Mouse (Mus musculus) hindbrain, embryonic 10.5 days (tissue): Measurements from ENCODE around the gene Arrdc2. TPM values are rescaled to one million over a fixed set of nuclear protein-coding genes. Genes with fewer than 3 reads are reported as not detected.

Source experiments
- DNase-seq: peaks from one replicate; pipeline ENCODE4 v3.0.0-alpha.2; 2017; ENCODE audit warnings: low spot score
- H3K27ac ChIP-seq: fragments of 300-500 bp; sonication (generic); 2 replicates; pipeline ENCODE4 v1.5.1; 2016; ENCODE audit warnings: mild to moderate bottlenecking, moderate library complexity
- H3K27me3 ChIP-seq: fragments of 300-500 bp; sonication (generic); 2 replicates; pipeline ENCODE4 v1.6.1; 2016; ENCODE audit warnings: mild to moderate bottlenecking; ENCODE audit not compliant: poor library complexity, insufficient read depth, severe bottlenecking
- H3K36me3 ChIP-seq: fragments of 300-500 bp; sonication (generic); 2 replicates; pipeline ENCODE4 v1.6.1; 2016; ENCODE audit warnings: mild to moderate bottlenecking, moderate library complexity
- H3K4me1 ChIP-seq: fragments of 300-500 bp; sonication (generic); replicated peaks from 2 replicates; pipeline ENCODE4 v1.6.1; 2016; ENCODE audit warnings: mild to moderate bottlenecking
- H3K4me3 ChIP-seq: fragments of 300-500 bp; sonication (generic); 2 replicates; pipeline ENCODE4 v1.5.1; 2016; ENCODE audit warnings: mild to moderate bottlenecking, moderate library complexity
- H3K9me3 ChIP-seq: fragments of 300-500 bp; sonication (generic); 2 replicates; pipeline ENCODE4 v1.6.1; 2016; ENCODE audit warnings: mild to moderate bottlenecking, moderate library complexity
- WGBS: fragments of 180-500 bp; shearing (Covaris S2); methylation state at CpG from one replicate; pipeline ENCODE4 v1.1.7; 2016; 5-methylcytosine and 5-hydroxymethylcytosine counted together
- polyA plus RNA-seq: library from polyadenylated mRNA; unstranded; fragments of >200 nt; fragmentation: Nextera tagmentation; extraction: Ambion mirVana; gene quantifications from 2 replicates; pipeline ENCODE4 v1.2.1, GENCODE M21; 2016

Arrdc2 gene
- polyA plus RNA-seq, 1 experiment from 2014 or later, result 8.7 TPM

DNA sequence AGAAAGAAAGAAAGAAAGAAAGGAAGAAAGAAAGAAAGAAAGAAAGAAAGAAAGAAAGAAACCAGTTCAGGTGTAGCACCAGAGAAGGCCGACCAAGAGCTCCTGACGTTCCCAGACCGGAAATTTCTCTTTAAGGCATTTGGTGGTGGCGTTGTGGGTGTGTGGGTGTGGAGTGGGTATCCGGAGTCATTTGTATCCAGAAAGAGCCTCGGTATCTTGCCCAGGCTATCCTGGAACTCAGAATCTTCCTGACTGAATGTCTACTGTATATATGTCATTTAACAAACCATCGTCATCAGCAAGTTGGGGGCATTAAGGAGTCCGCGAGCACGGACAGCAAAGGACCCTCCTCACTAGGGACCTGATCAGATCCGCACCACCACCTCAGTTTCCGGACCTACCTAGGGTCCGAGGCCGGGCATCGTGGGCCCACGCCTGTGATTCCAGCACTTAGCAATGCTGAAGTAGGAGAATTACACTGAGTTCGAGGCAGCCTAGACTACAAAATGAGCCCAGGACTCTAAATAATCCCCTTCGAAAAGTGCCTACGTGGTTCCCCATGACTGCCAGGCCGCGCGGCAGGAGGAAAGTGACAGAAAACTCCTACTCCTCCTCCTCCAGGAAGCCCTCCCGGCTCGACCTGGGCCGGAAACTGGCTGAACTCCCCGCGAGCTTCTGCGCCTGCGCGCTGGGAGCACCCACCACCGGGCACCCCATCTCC lies 33.3 kb upstream of the Arrdc2 start:
- no peak for DNase-seq
- Histone ChIP-seq H3K27ac (peak overlapping the region; percentile 95), H3K4me3 (peak overlapping the region; percentile 93), H3K4me1 (peaks cover 49% of the 10 kb centered on the region), H3K27me3 (peaks cover 10% of the 10 kb centered on the region), H3K36me3 (peaks cover 13% of the 10 kb centered on the region), H3K9me3 (no peaks in the 10 kb centered on the region)
- 8% methylated on average over 31 of the region's 31 CpGs for WGBS

DNA sequence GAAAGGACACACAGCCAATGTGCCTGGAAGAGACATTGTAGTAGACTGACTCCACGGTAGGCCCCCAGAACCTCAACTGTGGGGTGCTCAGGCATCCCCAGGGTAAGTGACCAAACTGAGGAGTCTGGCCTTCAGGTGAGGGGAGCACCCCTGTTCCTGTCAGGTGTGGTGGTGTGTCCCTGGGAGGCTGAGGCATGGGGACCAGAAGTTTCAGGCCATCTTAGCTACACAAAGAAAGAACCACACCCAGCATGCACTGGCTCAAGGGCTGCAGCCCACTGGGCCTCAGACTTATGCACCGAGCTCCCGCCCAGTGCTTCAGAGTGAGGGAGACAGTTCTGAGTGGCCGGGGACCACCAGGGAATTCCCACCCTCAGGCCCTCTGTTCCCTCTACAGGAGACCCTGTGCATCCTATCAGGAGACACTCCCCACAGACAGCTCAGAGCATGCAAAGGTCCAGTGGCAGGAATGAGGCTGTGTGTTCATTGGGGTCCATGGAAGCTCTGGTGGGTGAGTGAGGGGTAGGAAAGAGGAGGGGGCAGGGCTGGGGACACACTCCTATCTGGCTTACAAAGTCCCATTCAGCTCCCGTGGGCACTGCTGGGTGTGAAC lies 31.8 kb upstream of the Arrdc2 start:
- H3K4me1 ChIP-seq, result peaks cover 55% of the 10 kb centered on the region
- DNase-seq, result no peak
- WGBS, result 90% methylated on average over 5 of the region's 5 CpGs
- peaks cover 20% of the 10 kb centered on the region for H3K36me3 ChIP-seq
- H3K27me3 ChIP-seq, result peaks cover 10% of the 10 kb centered on the region
- H3K9me3 ChIP-seq, result no peaks in the 10 kb centered on the region
- 0 out of 2 replicates have a peak overlapping the region, but pooled peaks have one; percentile 18 for H3K4me3 ChIP-seq
- H3K27ac ChIP-seq, result no peak overlapping the region

DNA sequence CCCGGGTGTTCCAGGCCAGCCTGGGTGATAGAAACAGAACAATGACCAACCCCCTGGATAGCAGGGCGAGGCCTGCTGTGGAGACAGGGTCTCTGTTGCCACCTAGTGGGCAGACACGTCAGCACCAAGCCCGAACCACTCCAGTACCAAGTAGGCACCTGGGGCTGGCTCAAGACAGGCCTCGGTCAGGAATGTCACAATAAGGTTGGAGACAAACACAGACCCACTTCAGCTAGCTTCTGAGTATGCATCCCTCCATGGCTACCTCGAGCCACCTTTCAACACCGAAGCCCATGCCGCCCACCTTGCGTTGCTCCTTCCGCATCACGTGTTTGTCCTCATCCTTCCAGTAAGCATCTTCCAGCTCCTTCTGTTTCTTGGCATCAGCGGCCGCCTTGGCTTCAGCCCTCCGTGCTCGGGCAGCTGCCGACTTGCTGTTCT lies 30.1 kb upstream of the Arrdc2 start:
- H3K27ac ChIP-seq, result peak overlapping the region; percentile 84
- peak overlapping the region; percentile 22; the same call in 1 of the 2 replicates for H3K4me3 ChIP-seq
- DNase-seq, result peak; percentile 75
- peaks cover 72% of the 10 kb centered on the region for H3K4me1 ChIP-seq
- WGBS, result 46% methylated on average over 16 of the region's 16 CpGs
- peaks cover 20% of the 10 kb centered on the region for H3K36me3 ChIP-seq
- H3K9me3 ChIP-seq, result no peaks in the 10 kb centered on the region
- H3K27me3 ChIP-seq, result peaks cover 10% of the 10 kb centered on the region

DNA sequence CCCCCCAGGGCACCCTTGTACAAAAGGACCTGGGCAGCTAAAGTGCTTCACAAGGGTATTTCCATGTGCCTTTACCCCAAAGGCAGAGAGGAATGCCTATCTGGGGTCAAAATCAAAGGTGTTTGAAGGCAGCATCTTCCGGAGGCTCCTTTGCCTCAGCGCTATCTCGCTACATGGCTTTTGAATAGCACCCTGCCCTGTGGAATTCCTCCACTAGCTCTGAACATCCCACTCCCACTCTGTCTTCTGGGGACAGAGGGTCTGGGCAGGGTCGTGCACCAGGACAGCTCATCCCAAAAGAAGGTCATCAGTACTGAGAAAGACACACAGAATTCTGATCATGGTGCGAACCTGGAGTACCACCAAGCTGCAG lies 29.7 kb upstream of the Arrdc2 start:
- H3K4me3 ChIP-seq, result peak overlapping the region; percentile 42
- H3K27ac ChIP-seq, result peak overlapping the region; percentile 84
- DNase-seq, result no peak
- H3K9me3 ChIP-seq, result no peaks in the 10 kb centered on the region
- H3K4me1 ChIP-seq, result peaks cover 72% of the 10 kb centered on the region
- H3K27me3 ChIP-seq, result peaks cover 10% of the 10 kb centered on the region
- 41% methylated on average over 5 of the region's 5 CpGs for WGBS
- H3K36me3 ChIP-seq, result peaks cover 20% of the 10 kb centered on the region

- Histone ChIP-seq H3K4me1 (peaks cover 72% of the 10 kb centered on the region), H3K36me3 (peaks cover 20% of the 10 kb centered on the region), H3K27me3 (peaks cover 10% of the 10 kb centered on the region), H3K27ac (peak overlapping the region; percentile 84), H3K4me3 (peak overlapping the region; percentile 42), H3K9me3 (no peaks in the 10 kb centered on the region)
- WGBS, result 12% methylated on average over 40 of the region's 40 CpGs
- DNase-seq, result peak; percentile 68
Observed at GRCm38 (mm10) chr8:70868559-70869198, 29.2 kb upstream of the Arrdc2 start.

- 88% methylated on average over 7 of the region's 7 CpGs for WGBS
- DNase-seq, result no peak
- Histone ChIP-seq H3K4me3 (peak overlapping the region; percentile 69), H3K4me1 (peaks cover 78% of the 10 kb centered on the region), H3K9me3 (no peaks in the 10 kb centered on the region), H3K27ac (peak overlapping the region; percentile 95), H3K27me3 (peaks cover 31% of the 10 kb centered on the region), H3K36me3 (peaks cover 20% of the 10 kb centered on the region)
Observed at GRCm38 (mm10) chr8:70866566-70866965, 27.0 kb upstream of the Arrdc2 start.

DNA sequence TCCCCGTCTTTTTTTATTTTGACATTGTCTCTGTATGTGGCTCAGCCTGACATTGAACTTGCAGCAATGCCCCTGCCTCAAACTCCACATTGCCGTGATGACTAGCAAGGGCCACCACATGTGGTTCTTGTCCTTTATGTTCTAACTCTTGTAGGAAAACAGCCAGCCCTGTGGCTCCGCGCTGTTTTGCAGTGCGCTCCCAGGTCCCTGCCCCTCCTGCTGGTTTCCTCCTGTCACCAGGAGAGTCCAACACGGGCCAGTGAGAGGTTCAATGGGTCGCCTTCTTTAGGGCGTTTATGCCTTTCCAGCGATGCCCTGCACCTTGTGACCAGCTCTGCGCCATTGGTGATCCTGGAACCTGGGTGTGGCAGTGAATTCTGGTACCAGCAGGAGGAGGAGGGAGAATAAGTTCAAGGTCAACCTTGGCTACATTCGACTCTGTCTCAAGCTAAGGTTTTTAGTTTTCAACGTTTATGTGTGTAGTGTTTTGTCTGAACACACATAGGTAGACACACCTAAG lies 26.5 kb upstream of the Arrdc2 start:
- peaks cover 36% of the 10 kb centered on the region for H3K27me3 ChIP-seq
- peaks cover 79% of the 10 kb centered on the region for H3K4me1 ChIP-seq

GRCm38 (mm10) chr8:70865350-70866000 lies 26.0 kb upstream of the Arrdc2 start:
- under 1% methylated on average over 46 of the region's 46 CpGs for WGBS
- Histone ChIP-seq H3K27ac (peak overlapping the region; percentile 95), H3K4me1 (peaks cover 79% of the 10 kb centered on the region), H3K9me3 (no peaks in the 10 kb centered on the region), H3K36me3 (peaks cover 20% of the 10 kb centered on the region), H3K4me3 (peak overlapping the region; percentile 69), H3K27me3 (peaks cover 40% of the 10 kb centered on the region)
- peak; percentile 99 for DNase-seq

More for the DNA sequence above, 26.5 kb upstream of the Arrdc2 start:
- peak overlapping the region; percentile 69 for H3K4me3 ChIP-seq
- no peak for DNase-seq
- H3K36me3 ChIP-seq, result peaks cover 20% of the 10 kb centered on the region
- WGBS, result 9% methylated on average over 12 of the region's 12 CpGs
- H3K27ac ChIP-seq, result peak overlapping the region; percentile 95
- no peaks in the 10 kb centered on the region for H3K9me3 ChIP-seq

- H3K4me1 ChIP-seq, result peaks cover 78% of the 10 kb centered on the region
- DNase-seq, result peak; percentile 80
- WGBS, result under 1% methylated on average over 24 of the region's 24 CpGs
Observed at GRCm38 (mm10) chr8:70864712-70865221, 25.2 kb upstream of the Arrdc2 start.

DNA sequence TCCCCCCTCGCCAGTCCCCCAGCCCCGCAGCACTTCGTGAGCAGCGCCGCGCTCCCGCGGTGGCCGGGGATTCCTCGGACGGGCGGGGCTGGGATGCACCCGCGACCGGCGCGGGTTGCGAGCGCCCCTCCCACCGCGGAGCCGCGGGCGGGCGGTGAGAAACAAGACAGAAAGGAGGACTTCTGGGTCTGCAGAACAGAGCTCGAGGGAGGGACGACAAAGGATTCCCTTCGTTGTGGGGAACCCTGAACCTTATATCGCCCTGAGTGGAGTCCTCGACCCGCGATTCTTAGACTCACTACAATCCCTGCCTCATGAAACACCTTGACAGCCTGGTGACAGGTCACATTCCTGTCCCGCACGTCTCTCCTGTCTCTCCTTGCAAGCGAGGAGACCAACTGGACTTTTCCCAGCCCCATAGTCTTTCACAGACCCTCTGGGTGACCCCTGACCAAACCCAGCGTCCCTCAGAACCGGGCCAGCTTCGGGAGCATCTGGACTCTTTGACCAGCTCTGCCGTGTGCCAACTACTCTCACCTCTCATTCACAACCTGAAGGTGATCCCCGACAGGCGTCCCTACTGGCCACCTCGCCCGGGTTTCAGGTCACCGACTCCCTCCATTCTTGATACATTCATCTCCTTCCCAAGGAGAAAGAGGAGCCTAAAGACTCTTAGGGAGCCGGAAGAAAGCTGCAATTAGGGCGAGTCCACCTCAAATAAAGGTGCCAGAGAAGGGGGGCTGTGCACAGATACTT lies 24.6 kb upstream of the Arrdc2 start:
- peak; percentile 48 for DNase-seq
- peak overlapping the region; percentile 95 for H3K27ac ChIP-seq
- under 1% methylated on average over 46 of the region's 46 CpGs for WGBS
- H3K36me3 ChIP-seq, result peaks cover 20% of the 10 kb centered on the region
- H3K4me1 ChIP-seq, result peaks cover 71% of the 10 kb centered on the region
- H3K4me3 ChIP-seq, result peak overlapping the region; percentile 69
- H3K27me3 ChIP-seq, result peaks cover 44% of the 10 kb centered on the region
- no peaks in the 10 kb centered on the region for H3K9me3 ChIP-seq

More at GRCm38 (mm10) chr8:70864712-70865221, 25.2 kb upstream of the Arrdc2 start:
- peak overlapping the region; percentile 69 for H3K4me3 ChIP-seq
- H3K27ac ChIP-seq, result peak overlapping the region; percentile 95
- peaks cover 44% of the 10 kb centered on the region for H3K27me3 ChIP-seq
- no peaks in the 10 kb centered on the region for H3K9me3 ChIP-seq
- H3K36me3 ChIP-seq, result peaks cover 20% of the 10 kb centered on the region

GRCm38 (mm10) chr8:70862824-70863641 lies 23.5 kb upstream of the Arrdc2 start, which contains the start of gene Kcnn1:
TSS of gene Kcnn1 (minus strand) at chr8:70863258.
- Histone ChIP-seq H3K27me3 (peaks cover 40% of the 10 kb centered on the region), H3K36me3 (peaks cover 9% of the 10 kb centered on the region), H3K27ac (peak within 1 kb of the TSS; percentile 95), H3K9me3 (no peaks in the 10 kb centered on the region), H3K4me3 (peak within 1 kb of the TSS; percentile 69), H3K4me1 (peaks cover 70% of the 10 kb centered on the region)
- under 1% methylated on average over 55 of the region's 55 CpGs for WGBS
- peak; percentile 67 for DNase-seq
